ENCODE assay signal across 15 mouse cellular contexts in genomic region chr9:120771896-120772530, GRCm38 (mm10).
DNase-seq lines count a peak whose midpoint lies in the region; ATAC-seq and TF ChIP-seq lines count a peak whose summit lies in the region.
"Had no signal": no experiment of that assay in that cellular context is flagged by ENCODE, and none has a peak within 500 bp of the region (broad histone marks: within the 10 kb centered on the region; RNA-seq: fewer than 3 reads in every experiment).

No protein-coding gene starts in this region.

- no peak overlapping the region for H3K4me3 ChIP-seq in heart, embryonic 10.5 days
- no peak overlapping the region for H3K4me3 ChIP-seq in intestine, postnatal 0 days (ENCODE audit: low read depth, low read length)

- H3K27me3 ChIP-seq in heart, embryonic 10.5 days (ENCODE audit: insufficient read depth, poor library complexity, severe bottlenecking) = no peaks in the 10 kb centered on the region
- H3K27me3 ChIP-seq in intestine, postnatal 0 days (replicated peaks; ENCODE audit: control insufficient read depth, insufficient read depth, low read length) = no peaks in the 10 kb centered on the region
- H3K27me3 ChIP-seq: CH12.LX had no signal

- no peak for ATAC-seq in intestine, postnatal 0 days
- ATAC-seq: forebrain, embryonic 14.5 days; inflammation-experienced regulatory T-cells, adult 6 months had no signal

- H3K4me2 ChIP-seq in intestine, postnatal 0 days (replicated peaks; ENCODE audit: low read depth) = no peak overlapping the region
- H3K4me2 ChIP-seq: liver, embryonic 11.5 days had no signal

- DNase-seq in heart, embryonic 10.5 days (ENCODE audit: low spot score) = no peak
- DNase-seq in heart, adult 9 months (ENCODE audit: low spot score in 2 of 2) = no peak
- peak; percentile 69 for DNase-seq in 416B (ENCODE audit: low read depth)
- DNase-seq in T-cell, adult 2 months (ENCODE audit: low spot score) = peak; percentile 18
- DNase-seq in layer of hippocampus, adult 11-12 months (ENCODE audit: low spot score) = no peak
- no peak for DNase-seq in right cerebral cortex, postnatal 4 days
- DNase-seq: heart, postnatal 4 days; midbrain, embryonic 14.5 days; right cerebral cortex, postnatal 25 days had no signal

- 65% methylated on average over 4 of the region's 4 CpGs for WGBS in heart, embryonic 10.5 days
- WGBS in intestine, postnatal 0 days = 41% methylated on average over 4 of the region's 4 CpGs

- 0 out of 2 replicates have a peak overlapping the region, but pooled peaks have one; percentile 29 for H3K27ac ChIP-seq in heart, embryonic 10.5 days
- peak overlapping the region; percentile 85 for H3K27ac ChIP-seq in intestine, postnatal 0 days (ENCODE audit: low read depth, low read length)
- H3K27ac ChIP-seq: kidney, postnatal 0 days had no signal

- no peaks in the 10 kb centered on the region for H3K36me3 ChIP-seq in heart, embryonic 10.5 days
- H3K36me3 ChIP-seq in intestine, postnatal 0 days (ENCODE audit: control insufficient read depth, insufficient read depth) = no peaks in the 10 kb centered on the region

- no peaks in the 10 kb centered on the region for H3K9me3 ChIP-seq in heart, embryonic 10.5 days
- no peaks in the 10 kb centered on the region for H3K9me3 ChIP-seq in intestine, postnatal 0 days (ENCODE audit: control insufficient read depth)

- H3K9ac ChIP-seq in intestine, postnatal 0 days (ENCODE audit: low read depth, low read length) = no peak overlapping the region

- TF ChIP-seq CTCF in intestine, postnatal 0 days (IDR thresholded peaks at IDR 0.05; ENCODE audit: low read depth) = no peak

- peaks cover 46% of the 10 kb centered on the region for H3K4me1 ChIP-seq in heart, embryonic 10.5 days
- H3K4me1 ChIP-seq in intestine, postnatal 0 days (replicated peaks; ENCODE audit: control insufficient read depth, insufficient read depth, low read length) = peaks cover 14% of the 10 kb centered on the region

Comparison
In these comparisons a context has a peak if more than half of its experiments do, and no peak if none do; other contexts are left out.
1. DNase-seq: peak in 416B (single experiment) and T-cell, adult 2 months (single experiment); none in heart, embryonic 10.5 days (single experiment), heart, adult 9 months (0 of 2), layer of hippocampus, adult 11-12 months (single experiment) and right cerebral cortex, postnatal 4 days (single experiment).